Mouse (Mus musculus) testis, adult 2 months (tissue): ENCODE measurements at regions not wholly inside any gene's neighbourhood (a gene's known extent, or its start where the extent isn't known, plus 50 kb on each side); places are given as distances from the start of the nearest gene placed in this dataset.

Source experiments
- H3K27ac ChIP-seq: fragments of 200-500 bp; 2 replicates; pipeline ENCODE4 v1.5.1; 2012; ENCODE audit warnings: low read depth, low read length; ENCODE audit not compliant: control insufficient read depth, insufficient read depth
- H3K27me3 ChIP-seq: fragments of 200-500 bp; 2 replicates; pipeline ENCODE4 v1.6.1; 2012; ENCODE audit warnings: mild to moderate bottlenecking, low read length, moderate library complexity; ENCODE audit not compliant: control insufficient read depth, insufficient read depth
- H3K36me3 ChIP-seq: fragments of 200-500 bp; 2 replicates; pipeline ENCODE4 v1.6.1; 2012; ENCODE audit warnings: mild to moderate bottlenecking, low read length; ENCODE audit not compliant: control insufficient read depth, insufficient read depth
- H3K4me1 ChIP-seq: fragments of 200-500 bp; 2 replicates; pipeline ENCODE4 v1.6.1; 2012; ENCODE audit warnings: low read length; ENCODE audit not compliant: control insufficient read depth, insufficient read depth
- H3K4me3 ChIP-seq: fragments of 200-500 bp; 2 replicates; pipeline ENCODE4 v1.5.1; 2012; ENCODE audit warnings: low read depth, mild to moderate bottlenecking, low read length, moderate library complexity, mixed read lengths; ENCODE audit not compliant: control insufficient read depth
- CTCF ChIP-seq: fragments of 200-500 bp; IDR thresholded peaks from 2 replicates; pipeline ENCODE4 v1.5.1; 2012; ENCODE audit warnings: low read depth, mild to moderate bottlenecking, inconsistent platforms, low read length, moderate library complexity; ENCODE audit not compliant: control insufficient read depth, insufficient read depth, insufficient replicate concordance
- POLR2A ChIP-seq: fragments of 200-500 bp; IDR thresholded peaks from 2 replicates; pipeline ENCODE4 v1.6.1; 2012; ENCODE audit warnings: low read depth, mild to moderate bottlenecking, inconsistent platforms, low read length, moderate library complexity; ENCODE audit not compliant: control insufficient read depth

DNA sequence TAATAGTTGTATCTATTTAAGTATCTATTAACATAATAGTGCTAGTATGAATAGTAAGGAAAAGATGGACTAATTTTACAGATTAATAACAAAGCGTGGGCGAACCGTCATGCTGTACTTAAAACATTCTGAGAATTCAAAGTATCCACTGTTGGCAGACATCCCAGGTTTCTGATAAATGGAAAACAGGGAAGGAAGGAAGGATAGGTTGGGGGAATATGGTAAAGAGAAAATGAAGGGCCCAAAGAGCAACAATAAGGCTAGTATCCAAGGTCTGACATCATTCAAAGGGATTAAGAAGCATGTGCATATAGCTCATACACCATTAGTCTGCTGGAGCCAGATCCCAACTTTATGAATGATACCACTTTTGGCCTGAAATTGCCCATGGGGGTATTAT, 572.0 kb upstream of the Pdzrn3 start:
- H3K27me3 ChIP-seq = no peaks in the 10 kb centered on the region
- no peak for TF ChIP-seq POLR2A
- no peak for TF ChIP-seq CTCF
- no peak overlapping the region for H3K27ac ChIP-seq
- no peaks in the 10 kb centered on the region for H3K36me3 ChIP-seq
- H3K4me3 ChIP-seq = no peak overlapping the region
- no peaks in the 10 kb centered on the region for H3K4me1 ChIP-seq

DNA sequence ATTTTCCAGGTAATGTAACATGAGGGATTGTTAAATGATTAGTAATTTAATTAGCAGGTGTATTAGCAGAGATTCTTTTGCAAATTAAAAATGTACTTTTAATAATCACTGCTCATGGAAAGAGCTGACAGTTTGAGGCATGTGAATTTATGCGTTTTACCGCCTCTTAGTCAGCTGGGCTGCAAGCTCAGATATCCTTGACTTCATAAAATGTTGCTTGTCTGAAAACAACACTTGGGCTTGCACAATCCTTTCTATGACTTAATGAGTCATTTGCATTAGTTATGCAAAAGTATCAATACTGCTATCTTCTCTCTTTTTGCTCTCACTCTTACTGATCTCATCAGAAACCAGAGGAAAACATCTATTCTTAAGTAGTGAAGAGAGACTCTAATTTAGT, 571.3 kb upstream of the Pdzrn3 start:
- TF ChIP-seq CTCF (no peak), POLR2A (no peak)
- no peaks in the 10 kb centered on the region for H3K36me3 ChIP-seq
- no peaks in the 10 kb centered on the region for H3K27me3 ChIP-seq
- no peak overlapping the region for H3K27ac ChIP-seq
- no peaks in the 10 kb centered on the region for H3K4me1 ChIP-seq
- H3K4me3 ChIP-seq = no peak overlapping the region

DNA sequence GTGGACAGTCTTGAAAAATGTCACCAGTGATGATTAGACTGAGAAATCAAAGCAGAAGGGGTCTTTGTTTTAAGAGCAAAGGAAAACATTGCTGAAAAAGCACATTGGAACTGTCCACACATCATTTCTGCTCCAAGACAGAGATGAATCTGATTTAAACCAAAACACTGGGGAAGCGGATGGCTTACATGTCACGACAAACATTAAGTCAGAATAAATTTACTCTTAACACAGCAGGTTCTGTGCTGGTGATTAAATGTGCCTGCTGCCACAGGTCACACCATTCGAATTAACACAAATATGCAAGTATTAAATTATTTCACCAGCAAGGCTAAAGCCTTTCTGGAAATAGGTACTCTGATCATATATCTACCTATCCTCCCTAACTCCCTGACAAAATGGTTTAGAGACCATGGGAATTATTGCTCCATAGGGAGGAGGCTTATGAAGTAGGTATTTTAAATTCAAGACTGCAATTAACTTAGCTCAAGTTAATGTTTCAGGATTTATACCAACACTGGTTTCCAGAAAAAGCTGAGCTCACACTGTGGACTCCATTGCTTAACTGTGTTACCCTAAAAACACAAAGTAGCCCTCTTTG, 562.7 kb upstream of the Pdzrn3 start:
- H3K27me3 ChIP-seq = no peaks in the 10 kb centered on the region
- TF ChIP-seq CTCF = no peak
- TF ChIP-seq POLR2A = no peak

DNA sequence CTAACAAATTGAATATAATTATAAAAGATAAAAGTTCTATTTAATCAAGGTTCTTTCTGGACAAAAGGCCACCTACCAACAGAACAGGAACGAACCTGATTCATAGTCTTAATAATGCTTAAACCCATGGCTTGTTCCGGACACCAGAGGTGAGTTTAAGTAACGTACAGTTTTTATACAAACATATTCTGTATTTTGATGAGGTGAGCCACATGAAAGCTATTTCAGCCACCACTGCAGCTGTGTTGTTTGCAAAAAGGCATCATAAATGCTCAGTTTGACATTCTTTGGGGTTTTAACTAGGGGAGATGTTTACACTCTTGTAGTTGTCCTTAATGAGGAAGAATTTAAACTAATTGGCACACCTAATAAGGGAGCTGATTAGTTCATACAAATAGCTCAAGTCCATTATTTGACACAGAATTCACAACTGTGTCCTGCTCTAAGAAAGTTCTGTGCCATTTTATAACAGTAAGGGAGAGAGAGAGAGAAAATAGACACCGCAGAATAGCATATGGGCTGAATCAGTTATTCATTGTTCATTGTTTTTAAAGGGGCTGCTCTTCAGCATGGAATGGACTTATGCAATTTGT, 560.8 kb upstream of the Pdzrn3 start:
- Histone ChIP-seq H3K36me3 (no peaks in the 10 kb centered on the region), H3K4me3 (no peak overlapping the region), H3K27me3 (no peaks in the 10 kb centered on the region), H3K4me1 (no peaks in the 10 kb centered on the region), H3K27ac (no peak overlapping the region)
- TF ChIP-seq POLR2A (no peak), CTCF (no peak)

More for the DNA sequence above, 562.7 kb upstream of the Pdzrn3 start:
- H3K4me3 ChIP-seq = no peak overlapping the region
- H3K4me1 ChIP-seq = no peaks in the 10 kb centered on the region
- no peak overlapping the region for H3K27ac ChIP-seq
- H3K36me3 ChIP-seq = no peaks in the 10 kb centered on the region

DNA sequence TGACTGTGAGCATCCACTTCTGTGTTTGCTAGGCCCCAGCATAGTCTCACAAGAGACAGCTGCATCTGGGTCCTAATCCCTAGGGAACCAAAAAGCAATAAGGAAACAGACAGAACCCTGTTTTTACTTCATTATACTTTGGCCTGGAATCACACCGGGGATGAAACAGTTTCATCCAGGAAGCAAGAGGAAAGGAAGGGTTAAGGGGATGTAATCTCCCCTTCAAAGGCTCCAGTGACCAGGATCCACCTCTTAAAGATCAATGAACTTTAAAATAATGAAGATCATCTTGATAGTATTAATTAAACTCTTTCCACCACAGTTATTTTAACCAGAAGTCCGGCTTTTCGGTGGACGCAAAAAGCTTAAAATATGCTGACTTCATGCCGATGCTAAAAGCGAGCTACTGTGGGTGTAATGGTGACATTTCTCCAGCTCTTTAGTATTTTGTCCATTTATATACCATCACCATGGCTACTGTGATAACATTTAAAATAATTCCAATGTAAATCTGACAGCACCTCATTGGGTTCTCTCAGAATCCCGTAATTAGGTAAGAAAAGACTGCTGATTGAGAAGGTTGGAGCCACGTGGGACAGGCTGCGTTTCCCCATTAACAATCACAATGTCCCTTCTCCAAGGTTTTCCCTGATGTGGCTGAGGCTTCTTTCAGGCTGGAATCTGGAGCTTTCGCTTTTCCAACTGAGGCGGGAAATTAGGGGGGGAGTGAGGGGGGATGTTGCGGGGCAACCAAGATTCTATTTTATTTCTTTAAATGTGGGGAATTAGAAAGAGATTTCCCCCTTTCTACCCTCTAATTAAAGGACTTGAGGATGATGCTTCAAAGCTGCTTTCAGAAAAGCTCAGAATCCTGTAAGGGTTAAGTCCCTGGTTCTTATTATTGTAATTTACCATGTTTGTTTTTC, 560.0 kb upstream of the Pdzrn3 start:
- Histone ChIP-seq H3K27ac (no peak overlapping the region), H3K27me3 (no peaks in the 10 kb centered on the region), H3K4me1 (no peaks in the 10 kb centered on the region), H3K4me3 (no peak overlapping the region), H3K36me3 (no peaks in the 10 kb centered on the region)
- TF ChIP-seq POLR2A (no peak), CTCF (no peak)

DNA sequence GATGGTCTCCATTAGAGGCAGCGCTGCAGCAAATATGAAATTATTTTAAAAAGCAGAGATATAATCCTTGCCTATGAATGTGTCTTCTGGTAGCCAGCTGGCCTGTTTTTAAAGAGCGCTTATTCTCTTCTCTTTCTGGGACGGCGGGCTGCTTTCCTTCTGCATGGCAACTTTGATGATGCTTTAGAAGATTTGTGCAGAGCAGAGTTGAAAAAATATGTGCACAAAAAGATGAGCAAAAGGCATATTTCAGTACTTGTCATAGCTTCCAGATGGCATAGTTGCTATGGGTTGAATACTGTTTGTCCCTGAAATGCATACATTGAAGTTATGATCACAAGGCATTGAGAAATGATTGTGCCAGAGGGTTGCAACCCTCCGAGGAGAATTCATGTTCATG, 554.1 kb upstream of the Pdzrn3 start:
- no peaks in the 10 kb centered on the region for H3K4me1 ChIP-seq
- H3K36me3 ChIP-seq = no peaks in the 10 kb centered on the region
- no peak overlapping the region for H3K27ac ChIP-seq
- no peak overlapping the region for H3K4me3 ChIP-seq
- no peak for TF ChIP-seq CTCF
- no peaks in the 10 kb centered on the region for H3K27me3 ChIP-seq

DNA sequence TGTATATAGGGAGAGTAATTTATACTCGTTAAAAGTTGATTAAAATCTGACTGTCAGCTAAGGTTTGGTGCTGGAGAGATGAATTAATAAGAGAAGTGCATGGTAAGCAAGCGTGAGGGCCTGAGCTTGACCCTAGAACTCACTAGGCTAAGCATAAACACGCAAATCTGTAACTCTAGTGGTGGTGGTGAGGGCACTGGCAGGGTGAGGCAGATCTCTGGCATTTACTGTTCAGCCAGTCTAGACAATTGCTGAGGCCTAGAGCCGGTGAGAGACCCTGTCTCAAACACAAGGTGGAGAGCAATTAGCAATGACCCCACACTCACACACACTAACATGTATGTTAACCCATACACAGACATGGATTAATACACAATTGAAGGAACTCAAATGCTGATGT, 544.0 kb upstream of the Pdzrn3 start:
- no peaks in the 10 kb centered on the region for H3K4me1 ChIP-seq
- H3K27me3 ChIP-seq = no peaks in the 10 kb centered on the region
- H3K36me3 ChIP-seq = no peaks in the 10 kb centered on the region
- no peak overlapping the region for H3K4me3 ChIP-seq
- TF ChIP-seq CTCF = no peak
- no peak for TF ChIP-seq POLR2A
- H3K27ac ChIP-seq = no peak overlapping the region

DNA sequence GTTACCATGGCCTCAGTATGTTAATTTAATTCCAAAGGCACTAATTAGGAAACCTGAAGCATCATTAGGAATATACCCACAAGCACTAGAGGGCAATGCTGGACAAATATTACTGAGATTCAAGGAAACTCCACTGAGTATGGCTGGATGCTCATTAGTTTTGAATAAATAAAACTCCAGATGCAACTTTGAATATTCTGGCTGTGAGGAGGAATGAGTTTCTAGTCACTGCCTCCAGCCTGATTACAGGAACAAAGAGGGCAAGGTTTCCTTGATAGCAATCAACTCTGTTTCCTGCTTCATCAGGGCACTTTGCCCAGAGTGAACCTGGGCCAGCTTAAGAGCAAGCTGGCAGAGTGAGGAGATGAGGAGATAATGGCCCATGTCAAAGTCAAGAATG, 543.5 kb upstream of the Pdzrn3 start:
- Histone ChIP-seq H3K27me3 (no peaks in the 10 kb centered on the region), H3K27ac (no peak overlapping the region), H3K4me3 (no peak overlapping the region), H3K4me1 (no peaks in the 10 kb centered on the region), H3K36me3 (no peaks in the 10 kb centered on the region)
- TF ChIP-seq CTCF (no peak), POLR2A (no peak)
